Mouse (Mus musculus) T-helper 17 cell (primary cell): ENCODE results near the gene Pygo2.

ENCODE experiments used
- in situ Hi-C, 2 experiments: fragments of 300-600 bp; cut with MboI, MseI; formaldehyde crosslinking; loops; 1 replicate in 1 of 2; 2 replicates in 1 of 2; pipeline ENCODE4 v1.15.1; 2025; ENCODE audit warnings: high pct_unique_total_duplicates in 2 of 2

The Pygo2 gene

GRCm38 (mm10) chr3:89392871-89393311, 37.1 kb upstream of the Pygo2 start:
- in situ Hi-C loops, result no loop called here

DNA sequence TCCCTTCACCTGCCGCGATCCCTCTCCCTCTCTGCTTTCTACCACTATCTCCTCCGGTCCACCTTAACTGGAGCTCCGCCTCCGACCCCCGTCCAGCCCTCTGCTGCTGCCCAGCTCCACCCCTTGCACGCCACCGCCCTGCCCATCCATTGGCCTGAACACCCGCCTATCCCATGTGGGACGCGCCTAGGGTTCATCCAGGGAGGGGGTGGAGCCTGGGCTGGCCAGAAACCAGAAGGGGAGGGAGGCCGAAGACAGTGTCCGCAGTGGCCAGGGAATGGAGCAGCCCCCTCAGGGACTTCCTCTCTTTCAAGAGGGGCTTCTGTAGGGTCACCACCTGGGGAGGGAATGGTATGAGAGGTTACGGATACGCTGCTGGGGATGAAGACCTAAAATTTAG, 36.4 kb upstream of the Pygo2 start:
- in situ Hi-C loops, result no loop called here

DNA sequence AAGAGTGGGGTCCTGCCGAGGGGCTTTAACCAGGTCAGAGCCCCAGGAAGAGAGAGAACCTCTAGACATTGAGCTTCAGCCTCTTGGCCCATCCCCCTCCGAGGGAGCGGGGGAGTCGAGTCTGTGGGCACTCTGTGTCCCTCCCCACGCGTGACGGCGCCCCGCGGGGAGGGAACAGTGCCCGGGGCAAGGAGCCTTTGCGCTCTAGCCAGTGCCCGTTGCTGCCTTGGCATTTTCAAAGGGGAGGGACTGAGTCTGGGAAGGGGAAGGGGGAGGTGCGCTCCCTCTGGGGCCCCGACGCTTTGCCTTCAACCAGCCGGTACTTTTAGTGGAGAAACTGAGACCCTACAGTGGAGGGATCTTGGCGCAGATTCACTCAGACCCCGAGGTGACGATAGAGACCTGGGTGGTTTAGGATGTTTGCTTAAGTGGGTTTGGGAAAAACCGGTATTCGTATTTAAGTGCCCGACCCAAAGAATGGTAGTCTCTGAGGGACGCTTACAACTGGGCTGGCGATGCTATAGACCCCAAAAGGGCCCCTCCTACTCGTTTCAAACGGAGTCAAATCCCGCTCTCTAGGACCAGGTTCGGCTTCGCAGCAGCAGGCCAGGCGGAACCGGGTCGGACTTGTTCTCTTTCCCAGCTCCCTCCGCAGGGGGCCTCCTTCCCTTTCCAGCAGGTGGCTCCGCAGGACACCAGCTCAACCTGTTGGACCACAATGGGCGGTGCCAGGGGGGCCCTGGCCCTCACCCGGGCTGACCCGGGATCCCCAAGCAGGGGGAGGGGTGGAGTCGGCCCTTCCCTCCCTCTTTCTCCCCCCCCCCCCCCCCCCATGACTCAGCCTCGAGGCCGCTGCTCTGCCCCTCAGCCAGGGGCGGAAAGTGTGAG, 35.8 kb upstream of the Pygo2 start, which contains the start of gene Zbtb7b:
Gene Zbtb7b (minus strand): TSS at position 771 of the 888 bp plus-strand sequence.
- in situ Hi-C loops, result no loop called here

GRCm38 (mm10) chr3:89394894-89395256, 35.1 kb upstream of the Pygo2 start:
- in situ Hi-C loops, result no loop called here

- in situ Hi-C loops, result no loop called here
Observed at GRCm38 (mm10) chr3:89395419-89395805, 34.6 kb upstream of the Pygo2 start.

GRCm38 (mm10) chr3:89395806-89396653, 34.0 kb upstream of the Pygo2 start:
- in situ Hi-C loops, result no loop called here

DNA sequence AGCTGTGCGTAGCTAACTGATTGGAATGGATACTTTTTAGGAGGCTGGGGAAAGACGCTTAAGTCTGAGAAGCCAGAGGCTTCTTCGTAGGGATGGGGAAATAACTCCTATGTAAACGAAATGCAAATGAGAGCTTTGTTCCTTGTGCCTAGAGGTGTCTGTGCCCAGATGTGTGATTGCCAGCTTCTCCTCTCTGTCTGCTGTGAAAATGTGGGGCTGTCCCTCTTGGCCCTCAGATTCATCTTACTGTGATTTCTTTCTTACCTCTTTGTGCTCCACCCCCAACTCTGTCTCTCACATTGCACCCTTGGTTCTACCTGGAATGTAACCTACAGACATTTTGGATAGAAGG, 33.4 kb upstream of the Pygo2 start:
- in situ Hi-C loops, result no loop called here

DNA sequence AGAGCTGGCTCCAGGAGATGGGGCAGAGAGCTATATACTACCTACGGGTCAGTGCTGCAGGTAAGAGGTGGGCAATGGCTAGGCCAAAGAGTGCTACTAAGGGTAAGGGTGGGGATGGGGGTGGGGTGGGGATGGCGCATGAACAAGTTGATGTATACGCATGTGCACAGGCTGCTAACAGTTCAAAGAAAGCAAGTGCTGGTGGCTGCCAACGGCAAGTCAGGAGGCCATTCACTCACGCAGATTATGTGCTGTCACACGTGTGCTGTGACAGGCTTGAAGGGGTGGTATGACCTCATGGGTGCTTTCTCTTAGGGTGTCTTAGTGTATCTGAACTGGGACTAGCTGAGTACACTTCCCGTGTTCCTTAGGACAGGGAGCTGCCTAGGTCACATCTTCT, 28.7 kb upstream of the Pygo2 start:
- in situ Hi-C loops, result no loop called here

DNA sequence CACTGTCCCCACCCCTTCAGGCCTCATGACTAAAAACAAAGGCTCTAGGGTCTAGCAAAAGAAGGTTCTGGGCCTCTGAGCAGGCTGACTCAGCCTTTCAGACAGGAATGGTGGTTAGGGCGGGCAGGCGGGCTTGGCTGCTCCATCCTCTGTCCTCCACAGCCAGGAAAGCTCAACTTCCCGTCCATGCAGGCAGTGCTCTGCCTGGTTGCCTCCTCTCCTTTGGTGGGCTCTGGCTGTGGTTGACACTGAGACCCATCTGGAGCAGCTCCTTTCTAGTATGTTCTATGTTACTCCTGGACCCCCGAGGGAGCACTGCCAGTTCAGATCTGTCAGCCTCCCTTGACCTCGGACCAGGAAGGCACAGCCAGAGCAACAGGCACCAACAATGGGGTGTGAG, 27.3 kb upstream of the Pygo2 start, which contains the start of gene Lenep:
Gene Lenep (minus strand): TSS at position 101 of the 400 bp plus-strand sequence.
- in situ Hi-C loops, result no loop called here

- in situ Hi-C loops, result no loop called here
Observed at GRCm38 (mm10) chr3:89406887-89407286, 23.1 kb upstream of the Pygo2 start.

DNA sequence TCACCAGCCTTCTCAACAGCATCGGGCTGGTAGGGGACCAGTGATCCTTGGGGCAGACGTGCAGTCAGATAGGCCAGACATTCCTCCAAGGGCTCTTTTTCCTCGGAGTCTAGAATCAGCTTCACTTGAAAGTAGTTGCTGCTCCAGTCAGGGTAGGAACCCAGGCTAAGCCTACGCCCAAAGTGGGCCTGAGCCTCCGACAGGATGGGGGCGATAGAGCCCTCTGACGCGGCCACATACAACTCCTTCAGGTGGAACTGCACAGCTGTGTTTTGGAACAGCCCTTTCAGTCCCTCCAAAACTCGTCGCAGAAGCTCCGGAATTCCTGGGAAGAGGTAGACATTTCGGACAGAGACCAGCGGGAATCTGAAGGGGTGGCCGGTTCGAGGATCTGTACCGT, 21.6 kb upstream of the Pygo2 start:
- in situ Hi-C loops, result no loop called here

GRCm38 (mm10) chr3:89409701-89410100, 20.3 kb upstream of the Pygo2 start:
- in situ Hi-C loops, result no loop called here

DNA sequence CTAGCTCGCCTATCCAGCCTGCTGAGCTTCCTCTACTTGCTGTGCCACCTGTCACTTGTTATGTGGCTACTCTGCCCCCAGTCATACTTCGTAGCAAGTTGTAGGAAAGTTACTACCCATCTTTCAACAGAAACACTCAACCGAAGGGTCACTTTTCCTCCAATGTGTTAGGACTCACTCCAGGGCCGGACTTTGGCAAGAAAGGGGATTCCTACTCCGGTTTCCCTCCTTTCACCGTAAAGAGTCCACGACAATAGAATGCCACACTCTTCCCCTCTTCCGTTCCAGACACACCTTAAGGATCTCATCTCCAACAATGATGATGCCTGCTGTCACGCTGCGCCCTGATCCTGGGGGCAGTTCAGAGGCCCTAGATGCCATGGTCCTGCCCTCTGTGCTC, 19.1 kb upstream of the Pygo2 start:
- in situ Hi-C loops, result no loop called here

DNA sequence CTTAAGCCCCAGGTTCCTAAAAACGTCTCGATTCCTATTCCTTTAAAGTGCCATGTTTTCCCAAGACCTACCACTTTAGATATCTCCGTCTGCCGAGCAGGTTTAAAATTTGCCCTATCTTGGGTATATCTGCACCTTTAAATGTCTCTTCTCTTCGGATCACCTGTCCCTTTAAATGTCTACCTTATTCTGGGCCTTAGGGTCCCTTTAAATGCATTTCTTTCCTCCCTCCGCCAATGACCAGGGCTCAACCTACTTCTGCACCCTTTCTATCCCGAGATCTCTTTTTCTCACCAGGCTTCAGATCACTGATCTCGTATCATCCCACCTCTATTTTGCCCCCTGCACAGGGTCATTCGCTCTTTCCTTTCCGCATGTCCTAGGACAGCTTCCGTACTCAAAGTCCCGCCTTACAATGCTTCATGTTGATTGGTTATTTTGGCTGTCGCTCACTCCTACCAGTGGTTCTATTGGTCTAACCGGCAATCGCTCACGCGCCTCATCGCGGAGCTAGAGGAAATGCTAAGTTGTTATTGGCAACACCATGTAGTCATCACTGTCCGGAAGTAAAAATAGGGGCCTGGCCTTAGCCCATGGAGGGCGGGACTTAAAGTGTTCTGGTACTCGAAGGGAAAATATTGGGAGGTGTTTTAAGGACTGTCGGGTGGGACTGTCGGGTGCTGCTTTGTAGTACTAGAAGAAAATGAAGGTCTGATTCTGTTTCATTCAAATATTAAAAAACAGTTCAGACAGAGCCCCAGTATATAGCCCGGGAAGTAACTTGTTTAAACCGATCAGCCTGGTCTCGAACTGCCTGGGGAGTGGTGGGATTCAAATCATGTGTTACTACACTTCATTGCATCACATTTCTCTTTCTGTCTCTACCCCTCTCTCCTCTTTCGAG, 18.3 kb upstream of the Pygo2 start, which contains the start of gene Flad1:
Gene Flad1 (minus strand): TSS at position 381 of the 904 bp plus-strand sequence.
- in situ Hi-C loops, result no loop called here

DNA sequence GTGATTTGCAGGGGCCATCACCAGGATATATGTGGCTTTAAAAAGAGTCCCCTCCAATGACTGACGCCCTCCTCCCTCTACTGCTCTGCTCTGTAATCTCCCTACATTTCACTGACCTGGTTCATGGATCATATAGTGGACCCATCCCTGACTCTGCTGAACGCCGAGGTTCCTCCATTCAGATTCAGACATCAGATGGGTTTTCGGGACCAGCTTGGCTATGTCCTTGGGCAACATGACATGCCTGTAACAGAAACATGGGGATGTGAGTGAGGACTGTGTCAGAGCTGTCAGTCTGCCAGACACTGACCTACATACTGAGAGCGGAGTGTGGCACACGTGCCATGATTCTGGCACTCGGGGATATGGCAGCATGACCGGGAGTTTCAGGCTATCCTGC, 13.9 kb upstream of the Pygo2 start:
- in situ Hi-C loops, result no loop called here

GRCm38 (mm10) chr3:89417131-89417530, 12.9 kb upstream of the Pygo2 start:
- in situ Hi-C loops, result no loop called here

GRCm38 (mm10) chr3:89417840-89418169, 12.2 kb upstream of the Pygo2 start:
- in situ Hi-C loops, result no loop called here

- in situ Hi-C loops, result no loop called here
Observed at GRCm38 (mm10) chr3:89418170-89418860, 11.7 kb upstream of the Pygo2 start, which contains the start of the genes Cks1b and Shc1. Gene Cks1b (minus strand): TSS chr3:89418383. Gene Shc1 (plus strand): TSS chr3:89418443.

GRCm38 (mm10) chr3:89418861-89419250, 11.2 kb upstream of the Pygo2 start:
- in situ Hi-C loops, result no loop called here

DNA sequence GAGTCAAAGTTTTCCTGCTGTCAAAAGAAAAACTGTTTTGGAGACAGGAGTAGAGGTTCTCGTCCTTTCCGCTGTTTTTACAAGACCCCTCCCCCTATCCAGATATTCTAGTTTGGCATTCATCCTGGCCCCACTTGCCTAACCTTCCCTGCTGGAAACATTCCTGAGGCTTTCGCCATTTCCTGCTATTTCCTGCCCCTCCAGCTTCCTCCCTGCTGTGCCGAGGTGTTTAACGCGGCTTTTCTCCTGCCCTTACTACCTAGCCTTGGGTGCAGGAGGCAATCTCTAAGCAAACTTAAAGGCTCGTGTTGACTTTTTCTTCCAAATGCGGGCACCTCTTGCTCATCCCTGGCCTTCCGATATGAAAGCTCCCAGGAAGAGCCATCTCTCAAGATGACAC, 10.4 kb upstream of the Pygo2 start:
- in situ Hi-C loops, result no loop called here

- in situ Hi-C loops, result no loop called here
Observed at GRCm38 (mm10) chr3:89419981-89420380, 10.0 kb upstream of the Pygo2 start.
